Mouse (Mus musculus): ENCODE measurements at regions not wholly inside any gene's neighbourhood (a gene's known extent, or its start where the extent isn't known, plus 50 kb on each side); places are given as distances from the start of the nearest gene placed in this dataset.

- H3K4me3 ChIP-seq = no peak overlapping the region
- H3K27ac ChIP-seq = no peak overlapping the region
- TF ChIP-seq CTCF (conservative IDR thresholded peaks at IDR 0.05) = no peak
- DNase-seq (ENCODE audit: low spot score in 2 of 2) = no peak
These were observed 225.3 kb upstream of the Runx1 start for GRCm38 (mm10) chr16:93051233-93051632.

GRCm38 (mm10) chr16:93048418-93048932 lies 222.5 kb upstream of the Runx1 start:
- no peak for DNase-seq (ENCODE audit: low spot score in 2 of 2)
- H3K27ac ChIP-seq = no peak overlapping the region
- no peak overlapping the region for H3K4me3 ChIP-seq
- no peak for TF ChIP-seq CTCF (conservative IDR thresholded peaks at IDR 0.05)

GRCm38 (mm10) chr16:93047594-93047993 lies 221.6 kb upstream of the Runx1 start:
- Histone ChIP-seq H3K27ac (no peak overlapping the region), H3K4me3 (no peak overlapping the region)
- no peak for DNase-seq (ENCODE audit: low spot score in 2 of 2)
- TF ChIP-seq CTCF (conservative IDR thresholded peaks at IDR 0.05) = no peak

GRCm38 (mm10) chr16:93046221-93046620 lies 220.3 kb upstream of the Runx1 start:
- Histone ChIP-seq H3K27ac (no peak overlapping the region), H3K4me3 (no peak overlapping the region)
- no peak for DNase-seq (ENCODE audit: low spot score in 2 of 2)
- no peak for TF ChIP-seq CTCF (conservative IDR thresholded peaks at IDR 0.05)

- no peak for TF ChIP-seq CTCF (conservative IDR thresholded peaks at IDR 0.05)
- no peak overlapping the region for H3K4me3 ChIP-seq
- H3K27ac ChIP-seq = no peak overlapping the region
- no peak for DNase-seq (ENCODE audit: low spot score in 2 of 2)
These were observed 217.4 kb upstream of the Runx1 start for GRCm38 (mm10) chr16:93043355-93043754.

GRCm38 (mm10) chr16:93042941-93043340 lies 217.0 kb upstream of the Runx1 start:
- no peak overlapping the region for H3K27ac ChIP-seq
- no peak for DNase-seq (ENCODE audit: low spot score in 2 of 2)
- TF ChIP-seq CTCF (conservative IDR thresholded peaks at IDR 0.05) = no peak
- H3K4me3 ChIP-seq = no peak overlapping the region

- TF ChIP-seq CTCF (conservative IDR thresholded peaks at IDR 0.05) = no peak
- H3K4me3 ChIP-seq = no peak overlapping the region
- no peak overlapping the region for H3K27ac ChIP-seq
- no peak for DNase-seq (ENCODE audit: low spot score in 2 of 2)
These were observed 216.5 kb upstream of the Runx1 start for GRCm38 (mm10) chr16:93042491-93042890.

GRCm38 (mm10) chr16:93041887-93042286 lies 215.9 kb upstream of the Runx1 start:
- Histone ChIP-seq H3K4me3 (no peak overlapping the region), H3K27ac (no peak overlapping the region)
- no peak for TF ChIP-seq CTCF (conservative IDR thresholded peaks at IDR 0.05)
- no peak for DNase-seq (ENCODE audit: low spot score in 2 of 2)

- no peak for DNase-seq (ENCODE audit: low spot score in 2 of 2)
- TF ChIP-seq CTCF (conservative IDR thresholded peaks at IDR 0.05) = no peak
- H3K4me3 ChIP-seq = no peak overlapping the region
- H3K27ac ChIP-seq = no peak overlapping the region
These were observed 215.4 kb upstream of the Runx1 start for GRCm38 (mm10) chr16:93041399-93041798.

- DNase-seq (ENCODE audit: low spot score in 2 of 2) = no peak
- H3K27ac ChIP-seq = no peak overlapping the region
- no peak overlapping the region for H3K4me3 ChIP-seq
- no peak for TF ChIP-seq CTCF (conservative IDR thresholded peaks at IDR 0.05)
These were observed 209.7 kb upstream of the Runx1 start for GRCm38 (mm10) chr16:93035626-93036025.

GRCm38 (mm10) chr16:93033943-93034342 lies 208.0 kb upstream of the Runx1 start:
- DNase-seq (ENCODE audit: low spot score in 2 of 2) = no peak
- Histone ChIP-seq H3K4me3 (no peak overlapping the region), H3K27ac (no peak overlapping the region)
- TF ChIP-seq CTCF (conservative IDR thresholded peaks at IDR 0.05) = no peak

GRCm38 (mm10) chr16:93031624-93032023 lies 205.7 kb upstream of the Runx1 start:
- H3K27ac ChIP-seq = no peak overlapping the region
- no peak for DNase-seq (ENCODE audit: low spot score in 2 of 2)
- no peak overlapping the region for H3K4me3 ChIP-seq
- no peak for TF ChIP-seq CTCF (conservative IDR thresholded peaks at IDR 0.05)

- no peak for DNase-seq (ENCODE audit: low spot score in 2 of 2)
- no peak for TF ChIP-seq CTCF (conservative IDR thresholded peaks at IDR 0.05)
- no peak overlapping the region for H3K27ac ChIP-seq
- H3K4me3 ChIP-seq = no peak overlapping the region
These were observed 202.7 kb upstream of the Runx1 start for GRCm38 (mm10) chr16:93028640-93029039.

GRCm38 (mm10) chr16:93028016-93028415 lies 202.1 kb upstream of the Runx1 start:
- H3K4me3 ChIP-seq = no peak overlapping the region
- TF ChIP-seq CTCF (conservative IDR thresholded peaks at IDR 0.05) = no peak
- no peak overlapping the region for H3K27ac ChIP-seq
- no peak for DNase-seq (ENCODE audit: low spot score in 2 of 2)

All from layer of hippocampus, adult 2 months (tissue).